Mouse (Mus musculus) lung, postnatal 4 days (tissue): ENCODE data around the gene Sf3b1.
"Not testable (repeated sequence)": the region's sequence is repeated elsewhere in the genome, so short reads cannot be mapped to it uniquely, and the experiment has no call there.

Experiments used
- DNase-seq, 2 experiments: peaks; one replicate each; pipeline ENCODE4 v3.0.0; 2021

The Sf3b1 gene

GRCm38 (mm10) chr1:55027253-55027801 is at the start of gene Sf3b1:
Gene Sf3b1, minus strand, starts transcription at chr1:55027481.
- peak; percentile 97 to 99 for DNase-seq

- DNase-seq: no peak
These were observed 49.1 kb upstream of the Sf3b1 start for GRCm38 (mm10) chr1:55076395-55076743.

GRCm38 (mm10) chr1:55075652-55076394 is 48.5 kb upstream of the Sf3b1 start:
- no peak for DNase-seq

GRCm38 (mm10) chr1:55074757-55075156 is 47.5 kb upstream of the Sf3b1 start:
- DNase-seq: no peak

GRCm38 (mm10) chr1:55072328-55072727 is 45.0 kb upstream of the Sf3b1 start:
- not testable (repeated sequence) for DNase-seq

GRCm38 (mm10) chr1:55061772-55062171 is 34.5 kb upstream of the Sf3b1 start:
- no peak for DNase-seq

GRCm38 (mm10) chr1:55061099-55061498 is 33.8 kb upstream of the Sf3b1 start:
- DNase-seq: no peak

GRCm38 (mm10) chr1:55058383-55058782 is 31.1 kb upstream of the Sf3b1 start:
- not testable (repeated sequence) for DNase-seq

GRCm38 (mm10) chr1:55055322-55056115 is 28.2 kb upstream of the Sf3b1 start:
- DNase-seq: no peak

- no peak for DNase-seq
These were observed 26.3 kb upstream of the Sf3b1 start for GRCm38 (mm10) chr1:55053596-55053995.

- DNase-seq: peak; percentile 88 to 90
These were observed 25.7 kb upstream of the Sf3b1 start for GRCm38 (mm10) chr1:55053005-55053404.

GRCm38 (mm10) chr1:55052355-55052953 is 25.2 kb upstream of the Sf3b1 start, which contains the start of gene Coq10b:
Gene Coq10b, plus strand, starts transcription at chr1:55052770.
- DNase-seq: peak; percentile 99

GRCm38 (mm10) chr1:55051671-55052070 is 24.4 kb upstream of the Sf3b1 start:
- DNase-seq: no peak

- no peak for DNase-seq
These were observed 21.7 kb upstream of the Sf3b1 start for GRCm38 (mm10) chr1:55048841-55049587.

- DNase-seq: no peak
These were observed 15.9 kb upstream of the Sf3b1 start for GRCm38 (mm10) chr1:55043164-55043563.

- DNase-seq: no peak
These were observed 15.0 kb upstream of the Sf3b1 start for GRCm38 (mm10) chr1:55042246-55042645.

GRCm38 (mm10) chr1:55041691-55042090 is 14.4 kb upstream of the Sf3b1 start:
- DNase-seq: no peak

GRCm38 (mm10) chr1:55039944-55040343 is 12.7 kb upstream of the Sf3b1 start:
- DNase-seq: no peak

GRCm38 (mm10) chr1:55031026-55031779 is 3.9 kb upstream of the Sf3b1 start:
- no peak for DNase-seq

- no peak for DNase-seq
These were observed 2.2 kb upstream of the Sf3b1 start for GRCm38 (mm10) chr1:55029446-55029845.

GRCm38 (mm10) chr1:55028512-55029249 is 1.4 kb upstream of the Sf3b1 start:
- peak in 1 of 2 experiments; percentile 50 for DNase-seq
